In genomic region chr8:71728240-71728785, GRCm38 (mm10) we compare ENCODE assay signal across 8 mouse cellular contexts. TPM values are rescaled to one million over a fixed set of nuclear protein-coding genes. Genes with fewer than 3 reads are reported as not detected.
DNase-seq lines count a peak whose midpoint lies in the region; ATAC-seq and TF ChIP-seq lines count a peak whose summit lies in the region.

No protein-coding gene starts in this region.

- DNase-seq in layer of hippocampus, adult 9-11 months: peak; percentile 61
- no peak for DNase-seq in layer of hippocampus, postnatal 36 days
- DNase-seq in embryonic facial prominence, embryonic 14.5 days (ENCODE audit: low spot score): peak; percentile 45
- DNase-seq in induced T-regulatory cell, adult 2 months (ENCODE audit: low read depth): peak; percentile 54
- peak; percentile 45 for DNase-seq in mesoderm, embryonic 11.5 days (ENCODE audit: low read depth, low spot score)
- no peak for DNase-seq in natural killer cell, adult 2 months (ENCODE audit: low spot score in 2 of 2)
- no peak for DNase-seq in gastrocnemius, postnatal 14 days

- H3K4me1 ChIP-seq in bone marrow, adult 2 months (ENCODE audit: control insufficient read depth, insufficient read depth, low read length): peaks cover 6% of the 10 kb centered on the region; the same call in 1 of the 2 replicates
- peaks cover 5% of the 10 kb centered on the region; the same call in 1 of the 2 replicates for H3K4me1 ChIP-seq in embryonic facial prominence, embryonic 14.5 days (ENCODE audit: control insufficient read depth, insufficient read depth, low read length)

- 12% methylated on average over 21 of the region's 21 CpGs for WGBS in bone marrow, adult 2 months
- 5% methylated on average over 18 of the region's 21 CpGs for WGBS in embryonic facial prominence, embryonic 14.5 days

- H3K9me3 ChIP-seq in embryonic facial prominence, embryonic 14.5 days (ENCODE audit: control insufficient read depth, low read length): no peaks in the 10 kb centered on the region

- no peaks in the 10 kb centered on the region for H3K36me3 ChIP-seq in embryonic facial prominence, embryonic 14.5 days (ENCODE audit: control insufficient read depth, insufficient read depth, low read length)

- TF ChIP-seq CTCF in bone marrow, adult 2 months (IDR thresholded peaks at IDR 0.05; ENCODE audit: control insufficient read depth, insufficient read depth, low read length): no peak

- peaks cover 22% of the 10 kb centered on the region for H3K27me3 ChIP-seq in embryonic facial prominence, embryonic 14.5 days (replicated peaks; ENCODE audit: control insufficient read depth, insufficient read depth, low read length)

- 0 out of 2 replicates have a peak overlapping the region, but pooled peaks have one; percentile 19 for H3K9ac ChIP-seq in embryonic facial prominence, embryonic 14.5 days (ENCODE audit: low read depth, low read length)

- ATAC-seq in embryonic facial prominence, embryonic 14.5 days (ENCODE audit: low read depth): peak; percentile 45

- TF ChIP-seq POLR2A in bone marrow, adult 2 months (IDR thresholded peaks at IDR 0.05; ENCODE audit: borderline replicate concordance, control insufficient read depth, low read depth, low read length): no peak

- no peak overlapping the region for H3K27ac ChIP-seq in bone marrow, adult 2 months (ENCODE audit: control insufficient read depth, insufficient read depth, low read depth, low read length, poor library complexity)
- H3K27ac ChIP-seq in embryonic facial prominence, embryonic 14.5 days (replicated peaks; ENCODE audit: low read depth, low read length): no peak overlapping the region

- peak overlapping the region; percentile 58 for H3K4me2 ChIP-seq in embryonic facial prominence, embryonic 14.5 days (ENCODE audit: low read depth, low read length)

- intact Hi-C loops in gastrocnemius, postnatal 14 days (cut with DNase I; ENCODE audit: low total_unique reads): no loop called here

- H3K4me3 ChIP-seq in bone marrow, adult 2 months (replicated peaks; ENCODE audit: control insufficient read depth, low read depth, low read length): peak overlapping the region; percentile 4
- peak overlapping the region; percentile 22 for H3K4me3 ChIP-seq in embryonic facial prominence, embryonic 14.5 days (ENCODE audit: low read depth, low read length)

RNA-seq across cellular contexts. Expression of gene Fcho1, which starts 2.8 kb away (rescaled TPM):
- 100 to 1,000 TPM; 103 to 114 TPM for total RNA-seq in layer of hippocampus, postnatal 36 days (2021)
- polyA plus RNA-seq in bone marrow, adult 2 months (2011; ENCODE audit: insufficient read depth, insufficient read length, low replicate concordance, missing spikeins): 79.3 and 144 TPM in 2 replicates
- 2.6 and 2.7 TPM in 2 replicates for polyA plus RNA-seq in embryonic facial prominence, embryonic 14.5 days (2014; fragmentation: Nextera tagmentation; extraction: Ambion mirVana)
- total RNA-seq in gastrocnemius, postnatal 14 days (2021): under 1 TPM; 0.39 to 0.53 TPM

RNA-seq across cellular contexts. Expression of gene B3gnt3, which starts 26.7 kb away (rescaled TPM):
- total RNA-seq in layer of hippocampus, postnatal 36 days (2021): under 1 TPM; 0.40 to 0.91 TPM
- 1.3 and 2.3 TPM in 2 replicates for polyA plus RNA-seq in bone marrow, adult 2 months (2011; ENCODE audit: insufficient read depth, insufficient read length, low replicate concordance, missing spikeins)
- 0.84 and 0.87 TPM in 2 replicates for polyA plus RNA-seq in embryonic facial prominence, embryonic 14.5 days (2014; fragmentation: Nextera tagmentation; extraction: Ambion mirVana)
- 1 to 10 TPM; 5.2 to 5.5 TPM for total RNA-seq in gastrocnemius, postnatal 14 days (2021)

RNA-seq across cellular contexts. Expression of gene Insl3, which starts 39.3 kb away (rescaled TPM):
- 1 to 10 TPM in 1 of 2 experiments, not detected in 1; 3.6 TPM for total RNA-seq in layer of hippocampus, postnatal 36 days (2021)
- polyA plus RNA-seq in bone marrow, adult 2 months (2011; ENCODE audit: insufficient read depth, insufficient read length, low replicate concordance, missing spikeins): 10.2 and 16.7 TPM in 2 replicates
- 1.0 TPM in 1 of 2 replicates, not detected in the other for polyA plus RNA-seq in embryonic facial prominence, embryonic 14.5 days (2014; fragmentation: Nextera tagmentation; extraction: Ambion mirVana)
- 1 to 10 TPM; 1.1 to 1.5 TPM for total RNA-seq in gastrocnemius, postnatal 14 days (2021)

RNA-seq across cellular contexts. Expression of gene Jak3, which starts 52.2 kb away (rescaled TPM):
- 1 to 10 TPM; 5.2 TPM for total RNA-seq in layer of hippocampus, postnatal 36 days (2021)
- polyA plus RNA-seq in bone marrow, adult 2 months (2011; ENCODE audit: insufficient read depth, insufficient read length, low replicate concordance, missing spikeins): 7.5 and 15.6 TPM in 2 replicates
- polyA plus RNA-seq in embryonic facial prominence, embryonic 14.5 days (2014; fragmentation: Nextera tagmentation; extraction: Ambion mirVana): 4.8 and 5.2 TPM in 2 replicates
- 1 to 10 TPM; 2.6 to 2.8 TPM for total RNA-seq in gastrocnemius, postnatal 14 days (2021)

RNA-seq across cellular contexts. Expression of gene Unc13a, which starts 56.8 kb away (rescaled TPM):
- total RNA-seq in layer of hippocampus, postnatal 36 days (2021): 100 to 1,000 TPM; 268 to 288 TPM
- polyA plus RNA-seq in bone marrow, adult 2 months (2011; ENCODE audit: insufficient read depth, insufficient read length, low replicate concordance, missing spikeins): 0.18 TPM in 1 of 2 replicates, not detected in the other
- 1.1 and 1.4 TPM in 2 replicates for polyA plus RNA-seq in embryonic facial prominence, embryonic 14.5 days (2014; fragmentation: Nextera tagmentation; extraction: Ambion mirVana)
- total RNA-seq in gastrocnemius, postnatal 14 days (2021): under 1 TPM; 0.18 to 0.20 TPM

Comparison
In these comparisons a context has a peak if more than half of its experiments do, and no peak if none do; other contexts are left out.
1. DNase-seq: peak in layer of hippocampus, adult 9-11 months (single experiment), embryonic facial prominence, embryonic 14.5 days (single experiment), induced T-regulatory cell, adult 2 months (single experiment) and mesoderm, embryonic 11.5 days (single experiment); none in layer of hippocampus, postnatal 36 days (0 of 2), natural killer cell, adult 2 months (0 of 2) and gastrocnemius, postnatal 14 days (single experiment).
2. RNA of gene Fcho1, which starts 2.8 kb away (total RNA-seq): 103 to 114 TPM in layer of hippocampus, postnatal 36 days; 0.39 to 0.53 TPM in gastrocnemius, postnatal 14 days; every median in the first group is over 10 times any median in the second.